Mouse (Mus musculus): ENCODE data around the gene Krt5. TPM values are rescaled to one million over a fixed set of nuclear protein-coding genes. Genes with fewer than 3 reads are reported as not detected.

Krt5 gene
- polyA plus RNA-seq (2012; rRNA removed) = 0.11 TPM in 1 of 2 replicates, not detected in the other

GRCm38 (mm10) chr15:101712720-101713119 lies at the start of gene Krt5:
Gene Krt5 (minus strand): TSS chr15:101712898.
- no peak within 1 kb of the TSS for H3K27ac ChIP-seq (ENCODE audit: insufficient read depth, low read length)
- TF ChIP-seq CTCF (IDR thresholded peaks at IDR 0.05; ENCODE audit: extremely low read depth, insufficient read depth, low read length) (no peak), POLR2A (IDR thresholded peaks at IDR 0.05; ENCODE audit: extremely low read depth, insufficient read depth, low read length) (no peak)
- H3K4me1 ChIP-seq (ENCODE audit: control insufficient read depth, insufficient read depth, low read length) = no peaks in the 10 kb centered on the region

GRCm38 (mm10) chr15:101742711-101743110 lies 30.0 kb upstream of the Krt5 start, which contains the start of gene Krt71:
Gene Krt71 (minus strand): TSS chr15:101743109.
- Histone ChIP-seq H3K4me3 (ENCODE audit: insufficient read depth, low read length) (no peak within 1 kb of the TSS), H3K4me1 (ENCODE audit: control insufficient read depth, insufficient read depth, low read length) (no peaks in the 10 kb centered on the region), H3K27ac (ENCODE audit: insufficient read depth, low read length) (no peak within 1 kb of the TSS)
- TF ChIP-seq POLR2A (IDR thresholded peaks at IDR 0.05; ENCODE audit: extremely low read depth, insufficient read depth, low read length) = no peak
- no peak for TF ChIP-seq CTCF (IDR thresholded peaks at IDR 0.05; ENCODE audit: extremely low read depth, insufficient read depth, low read length)

More at GRCm38 (mm10) chr15:101712720-101713119, at the start of gene Krt5:
- no peak within 1 kb of the TSS for H3K4me3 ChIP-seq (ENCODE audit: insufficient read depth, low read length)

- TF ChIP-seq CTCF (IDR thresholded peaks at IDR 0.05; ENCODE audit: extremely low read depth, insufficient read depth, low read length) (no peak), POLR2A (IDR thresholded peaks at IDR 0.05; ENCODE audit: extremely low read depth, insufficient read depth, low read length) (no peak)
- Histone ChIP-seq H3K4me3 (ENCODE audit: insufficient read depth, low read length) (no peak overlapping the region), H3K27ac (ENCODE audit: insufficient read depth, low read length) (no peak overlapping the region)
Observed at GRCm38 (mm10) chr15:101737786-101738185, 25.1 kb upstream of the Krt5 start.

GRCm38 (mm10) chr15:101730653-101731052 lies 18.0 kb upstream of the Krt5 start:
- no peak overlapping the region for H3K4me3 ChIP-seq (ENCODE audit: insufficient read depth, low read length)
- no peak overlapping the region for H3K27ac ChIP-seq (ENCODE audit: insufficient read depth, low read length)
- TF ChIP-seq CTCF (IDR thresholded peaks at IDR 0.05; ENCODE audit: extremely low read depth, insufficient read depth, low read length) = no peak
- no peak for TF ChIP-seq POLR2A (IDR thresholded peaks at IDR 0.05; ENCODE audit: extremely low read depth, insufficient read depth, low read length)
- no peaks in the 10 kb centered on the region for H3K4me1 ChIP-seq (ENCODE audit: control insufficient read depth, insufficient read depth, low read length)

More at GRCm38 (mm10) chr15:101737786-101738185, 25.1 kb upstream of the Krt5 start:
- no peaks in the 10 kb centered on the region for H3K4me1 ChIP-seq (ENCODE audit: control insufficient read depth, insufficient read depth, low read length)

- no peak overlapping the region for H3K4me3 ChIP-seq (ENCODE audit: insufficient read depth, low read length)
- H3K27ac ChIP-seq (ENCODE audit: insufficient read depth, low read length) = no peak overlapping the region
- H3K4me1 ChIP-seq (ENCODE audit: control insufficient read depth, insufficient read depth, low read length) = no peaks in the 10 kb centered on the region
- TF ChIP-seq POLR2A (IDR thresholded peaks at IDR 0.05; ENCODE audit: extremely low read depth, insufficient read depth, low read length) (no peak), CTCF (IDR thresholded peaks at IDR 0.05; ENCODE audit: extremely low read depth, insufficient read depth, low read length) (no peak)
Observed at GRCm38 (mm10) chr15:101724686-101725085, 12.0 kb upstream of the Krt5 start.

- TF ChIP-seq POLR2A (IDR thresholded peaks at IDR 0.05; ENCODE audit: extremely low read depth, insufficient read depth, low read length) = no peak
- no peak for TF ChIP-seq CTCF (IDR thresholded peaks at IDR 0.05; ENCODE audit: extremely low read depth, insufficient read depth, low read length)
- H3K27ac ChIP-seq (ENCODE audit: insufficient read depth, low read length) = no peak overlapping the region
Observed at GRCm38 (mm10) chr15:101715831-101716230, 3.1 kb upstream of the Krt5 start.

GRCm38 (mm10) chr15:101714356-101714755 lies 1.7 kb upstream of the Krt5 start:
- TF ChIP-seq CTCF (IDR thresholded peaks at IDR 0.05; ENCODE audit: extremely low read depth, insufficient read depth, low read length) (no peak), POLR2A (IDR thresholded peaks at IDR 0.05; ENCODE audit: extremely low read depth, insufficient read depth, low read length) (no peak)
- Histone ChIP-seq H3K4me1 (ENCODE audit: control insufficient read depth, insufficient read depth, low read length) (no peaks in the 10 kb centered on the region), H3K27ac (ENCODE audit: insufficient read depth, low read length) (no peak overlapping the region), H3K4me3 (ENCODE audit: insufficient read depth, low read length) (no peak overlapping the region)

More at GRCm38 (mm10) chr15:101715831-101716230, 3.1 kb upstream of the Krt5 start:
- no peaks in the 10 kb centered on the region for H3K4me1 ChIP-seq (ENCODE audit: control insufficient read depth, insufficient read depth, low read length)
- H3K4me3 ChIP-seq (ENCODE audit: insufficient read depth, low read length) = no peak overlapping the region

GRCm38 (mm10) chr15:101713731-101714130 lies 1.0 kb upstream of the Krt5 start:
- no peak for TF ChIP-seq CTCF (IDR thresholded peaks at IDR 0.05; ENCODE audit: extremely low read depth, insufficient read depth, low read length)
- TF ChIP-seq POLR2A (IDR thresholded peaks at IDR 0.05; ENCODE audit: extremely low read depth, insufficient read depth, low read length) = no peak
- no peaks in the 10 kb centered on the region for H3K4me1 ChIP-seq (ENCODE audit: control insufficient read depth, insufficient read depth, low read length)

GRCm38 (mm10) chr15:101708683-101709082 lies 4.0 kb downstream of the Krt5 start:
- H3K27ac ChIP-seq (ENCODE audit: insufficient read depth, low read length) = no peak overlapping the region
- no peaks in the 10 kb centered on the region for H3K4me1 ChIP-seq (ENCODE audit: control insufficient read depth, insufficient read depth, low read length)
- TF ChIP-seq POLR2A (IDR thresholded peaks at IDR 0.05; ENCODE audit: extremely low read depth, insufficient read depth, low read length) = no peak
- TF ChIP-seq CTCF (IDR thresholded peaks at IDR 0.05; ENCODE audit: extremely low read depth, insufficient read depth, low read length) = no peak
- H3K4me3 ChIP-seq (ENCODE audit: insufficient read depth, low read length) = no peak overlapping the region

More at GRCm38 (mm10) chr15:101713731-101714130, 1.0 kb upstream of the Krt5 start:
- no peak overlapping the region for H3K4me3 ChIP-seq (ENCODE audit: insufficient read depth, low read length)
- H3K27ac ChIP-seq (ENCODE audit: insufficient read depth, low read length) = no peak overlapping the region

- Histone ChIP-seq H3K4me3 (ENCODE audit: insufficient read depth, low read length) (no peak overlapping the region), H3K27ac (ENCODE audit: insufficient read depth, low read length) (no peak overlapping the region), H3K4me1 (ENCODE audit: control insufficient read depth, insufficient read depth, low read length) (no peaks in the 10 kb centered on the region)
- TF ChIP-seq POLR2A (IDR thresholded peaks at IDR 0.05; ENCODE audit: extremely low read depth, insufficient read depth, low read length) = no peak
- TF ChIP-seq CTCF (IDR thresholded peaks at IDR 0.05; ENCODE audit: extremely low read depth, insufficient read depth, low read length) = no peak
Observed at GRCm38 (mm10) chr15:101707454-101707853, 5.2 kb downstream of the Krt5 start.

All from cortical plate, adult 2 months (tissue).